Mouse (Mus musculus): ENCODE measurements around the gene Ifi27.

- TF ChIP-seq CTCF (conservative IDR thresholded peaks at IDR 0.05; ENCODE audit: low read length) (peak; percentile 25), POU5F1 (IDR thresholded peaks at IDR 0.05; ENCODE audit: borderline replicate concordance, low read length) (no peak)
Measured at GRCm38 (mm10) chr12:103425729-103426470, 8.1 kb upstream of the Ifi27 start, which contains the start of gene Ddx24.

All from E14TG2a.4 (cell line).